Mouse (Mus musculus) right cerebral cortex, adult 18-20 months (tissue): ENCODE measurements around the gene Myo1d.

ENCODE experiments used
- DNase-seq: peaks from one replicate; pipeline ENCODE4 v3.0.0; 2022; ENCODE audit warnings: mixed read lengths

Gene Myo1d

DNA sequence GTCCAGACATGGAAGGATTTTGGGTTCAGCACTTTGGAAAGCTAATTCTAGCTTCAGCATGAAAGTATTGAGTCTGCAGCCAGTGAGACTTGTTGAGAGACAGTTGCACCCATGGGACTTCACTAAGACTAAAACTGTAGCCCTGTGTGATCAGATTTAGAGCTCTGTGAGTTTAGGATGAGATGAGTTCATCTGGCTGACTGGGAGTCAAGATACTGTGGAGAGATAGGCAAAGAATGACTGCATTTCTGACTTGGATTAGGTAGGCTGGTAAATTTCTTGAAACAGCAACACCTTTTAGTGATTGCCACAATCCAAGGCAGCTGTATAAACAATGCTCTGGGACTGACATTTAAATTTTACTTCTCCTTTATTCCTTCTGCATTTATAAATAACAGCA is 61.8 kb downstream of the Myo1d start:
- DNase-seq = no peak

DNA sequence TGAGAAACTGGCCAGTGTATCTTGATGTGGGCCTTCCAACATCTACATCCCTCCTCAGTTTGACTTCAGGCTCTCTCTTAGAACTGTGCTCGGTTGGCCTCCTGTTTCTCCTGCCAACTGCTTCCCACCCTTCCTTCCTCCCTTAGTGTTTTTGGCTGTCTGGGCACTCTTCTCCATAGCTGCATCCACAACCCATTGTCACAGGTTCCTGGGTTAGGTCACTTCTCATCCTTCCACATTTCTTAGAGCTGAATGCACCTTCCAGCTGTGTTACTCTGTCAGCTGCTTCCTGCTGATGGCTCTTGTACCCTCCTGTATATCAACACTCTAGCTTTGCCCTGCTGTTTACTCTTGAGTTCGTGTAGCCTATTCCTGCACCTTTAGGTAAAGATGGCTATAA is 64.7 kb downstream of the Myo1d start:
- no peak for DNase-seq

DNA sequence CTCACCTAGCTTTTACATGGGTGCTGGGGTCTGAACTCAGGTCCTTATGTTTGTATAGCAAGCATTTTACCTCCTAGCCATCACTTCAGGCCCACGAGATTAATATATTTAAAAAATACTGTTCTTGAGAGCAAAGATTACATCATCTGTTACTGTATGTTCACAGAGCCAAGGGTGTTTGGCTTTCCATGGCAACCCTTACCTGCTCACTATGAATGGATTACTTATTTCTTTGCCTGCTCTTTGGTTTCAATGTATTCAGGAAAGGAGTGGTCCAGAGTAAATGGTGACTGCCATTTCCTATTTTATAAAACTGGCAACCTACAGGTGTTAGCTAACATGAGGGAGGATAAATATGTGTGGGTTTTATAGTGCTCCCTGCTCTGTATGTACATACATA is 66.1 kb downstream of the Myo1d start:
- no peak for DNase-seq

DNA sequence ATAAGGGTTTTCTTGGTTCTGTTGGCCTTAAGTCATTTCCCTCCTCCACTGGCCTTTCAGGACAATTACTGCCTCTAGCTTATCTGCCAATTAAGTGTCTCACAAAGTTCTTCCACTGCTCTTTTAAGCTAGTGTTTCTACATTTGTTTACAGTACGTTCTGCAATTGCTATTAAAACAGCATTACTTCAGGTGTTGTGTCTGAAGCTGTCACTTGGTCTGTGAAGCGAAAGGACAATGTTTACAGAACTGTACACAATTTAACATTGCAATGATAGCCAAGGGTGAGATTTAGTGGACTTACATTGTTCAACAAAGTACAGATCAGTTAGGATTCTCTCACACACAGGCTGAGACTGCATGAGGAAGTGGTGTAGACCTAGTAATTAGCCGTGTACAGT is 67.6 kb downstream of the Myo1d start:
- DNase-seq = no peak

DNA sequence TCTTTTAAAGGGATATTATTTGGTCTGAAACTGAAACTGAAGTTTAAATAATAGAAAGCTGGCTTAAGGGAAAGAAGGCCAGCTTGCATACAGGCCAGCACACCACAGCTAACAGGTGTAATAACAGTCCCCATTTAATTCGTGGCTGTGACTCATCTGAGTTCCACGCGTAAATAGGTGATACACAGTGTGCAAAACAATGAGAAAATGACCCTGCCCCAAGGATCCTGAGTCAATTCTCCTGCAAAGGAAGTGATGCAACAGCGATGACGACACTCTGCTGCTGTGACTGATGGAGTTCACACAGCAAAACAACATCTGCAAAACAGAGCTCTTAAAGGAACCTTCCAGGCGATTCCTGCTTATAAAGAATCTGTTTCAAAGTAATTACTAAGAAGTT is 68.5 kb downstream of the Myo1d start:
- DNase-seq = no peak

DNA sequence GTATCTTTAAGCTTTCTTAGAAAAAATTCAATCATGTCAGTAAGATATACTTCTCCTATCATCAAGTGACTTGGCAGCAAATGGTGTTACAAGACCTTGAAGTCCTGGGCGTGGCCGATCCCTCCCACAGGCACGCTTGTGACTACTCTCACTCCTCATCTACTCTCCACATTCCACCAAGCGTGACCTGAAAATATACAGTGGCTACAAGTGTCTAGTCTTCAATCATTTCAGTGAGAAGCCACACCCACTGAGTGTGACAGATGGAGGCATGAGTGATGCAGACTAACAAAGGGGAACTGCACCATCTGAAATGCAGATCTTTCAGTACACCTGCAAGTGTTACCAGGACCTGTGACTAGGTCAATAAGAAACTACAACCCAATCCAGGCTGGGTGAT is 79.2 kb downstream of the Myo1d start:
- DNase-seq = no peak

DNA sequence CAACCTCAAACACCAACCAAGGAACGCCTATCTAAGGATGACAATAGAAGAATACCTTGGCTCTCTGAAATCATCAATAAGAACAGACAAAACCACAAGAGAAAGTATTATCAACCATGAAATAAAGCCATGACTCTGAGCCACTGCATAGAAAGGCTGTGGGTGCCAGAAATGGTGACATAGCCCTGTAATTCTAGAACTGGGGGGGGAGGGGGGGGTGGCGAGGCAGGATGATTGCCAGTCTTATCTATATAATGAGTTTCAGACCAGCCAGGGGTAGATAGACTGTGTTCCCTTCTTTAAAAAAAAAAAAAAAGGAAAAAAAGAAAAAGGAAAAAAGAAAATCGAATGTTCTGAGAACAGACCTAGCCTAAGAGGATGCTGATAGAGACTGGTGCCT is 81.1 kb downstream of the Myo1d start:
- DNase-seq = no peak

DNA sequence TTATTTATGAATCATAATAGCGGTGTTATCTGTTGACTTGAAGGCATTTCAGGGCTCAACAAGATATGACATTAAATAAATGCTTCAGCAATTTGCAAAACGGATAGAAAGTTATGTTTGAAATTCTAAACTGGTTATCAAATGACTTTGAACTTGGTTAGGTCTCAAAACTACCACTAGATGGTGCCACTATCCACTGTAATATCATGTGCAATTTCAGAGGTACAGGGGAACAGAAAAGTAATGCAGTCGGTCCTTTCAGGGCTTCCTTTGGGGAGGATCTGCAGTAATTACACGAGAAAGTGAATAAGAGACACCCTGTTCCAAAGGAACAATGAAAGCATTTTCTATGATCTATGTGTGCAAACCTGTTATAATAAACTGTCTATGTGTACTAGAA is 83.5 kb downstream of the Myo1d start:
- peak; percentile 33 for DNase-seq

DNA sequence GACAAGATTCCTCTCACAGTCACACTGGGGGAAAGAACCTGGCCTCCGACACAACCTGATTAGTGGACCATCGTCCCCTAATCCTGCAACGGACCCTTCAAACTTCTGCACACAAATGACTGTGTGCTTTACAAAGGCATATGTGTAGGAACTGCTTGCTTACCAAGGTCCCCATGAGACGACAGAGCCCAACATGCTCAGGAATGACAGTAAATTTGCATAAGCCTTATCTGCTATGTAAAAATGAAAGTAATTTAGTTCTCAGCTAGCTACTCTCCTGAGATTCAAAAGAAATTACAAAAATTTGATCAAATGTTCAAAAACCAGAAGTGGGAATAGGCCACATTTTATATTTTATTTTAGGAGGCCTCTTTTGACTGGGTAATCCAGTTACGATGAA is 95.2 kb downstream of the Myo1d start:
- no peak for DNase-seq

DNA sequence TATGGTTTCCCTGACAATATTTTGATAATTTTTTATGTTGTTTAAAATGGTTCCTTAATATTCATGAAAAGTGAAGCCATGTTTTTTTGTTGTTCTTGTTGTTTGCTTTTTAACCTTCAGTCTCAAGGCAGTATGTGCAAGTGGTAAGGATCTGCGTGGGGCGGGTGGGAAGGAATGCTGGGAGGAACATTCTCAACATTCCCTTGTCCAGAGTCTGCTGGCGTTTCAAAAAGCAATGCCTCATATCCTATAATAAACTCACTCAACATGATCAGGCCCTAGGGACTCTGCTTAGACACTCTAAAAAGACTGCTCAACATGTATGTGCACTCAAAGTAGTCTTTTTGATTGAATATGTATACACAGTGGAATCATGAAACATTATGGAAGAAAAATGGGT is 97.1 kb downstream of the Myo1d start:
- no peak for DNase-seq

DNA sequence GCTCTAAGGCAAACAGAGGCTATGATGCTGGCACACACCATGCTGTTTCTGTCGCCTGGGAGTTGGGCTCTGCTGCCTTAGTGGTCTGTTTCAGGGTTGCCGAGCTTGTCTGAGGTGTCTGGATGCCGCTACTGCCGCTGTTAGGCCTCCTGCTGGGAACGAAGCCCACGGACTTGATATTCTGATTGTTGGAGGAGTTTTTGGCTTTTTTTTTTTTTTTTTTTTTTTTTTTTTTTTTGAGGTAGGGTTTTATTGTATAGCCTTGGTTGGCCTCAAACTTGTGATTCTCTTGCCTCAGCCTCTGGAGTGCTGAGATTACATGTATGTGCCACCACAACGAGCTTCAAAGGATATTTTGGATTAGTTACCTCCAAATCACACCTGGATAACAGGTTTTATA is 106.8 kb downstream of the Myo1d start:
- DNase-seq = no peak

DNA sequence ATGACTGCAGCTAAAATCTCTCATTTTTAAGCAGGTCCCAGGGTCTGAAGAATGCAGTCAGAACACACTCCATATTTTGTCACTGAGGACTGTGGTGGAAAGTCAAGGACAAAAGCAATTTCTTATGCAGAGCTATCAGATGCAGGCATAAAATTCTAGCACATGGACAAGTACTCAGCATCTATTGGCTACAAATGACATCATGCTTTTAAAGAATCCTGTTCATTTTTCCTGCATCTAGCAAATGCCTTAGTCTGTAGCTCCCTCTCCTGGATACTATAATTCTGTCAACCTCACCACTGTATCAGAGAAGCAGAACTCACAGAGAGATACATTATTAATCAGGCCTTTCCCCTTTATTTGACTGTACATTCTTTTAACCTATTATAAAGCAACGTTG is 109.4 kb downstream of the Myo1d start:
- DNase-seq = peak; percentile 72

DNA sequence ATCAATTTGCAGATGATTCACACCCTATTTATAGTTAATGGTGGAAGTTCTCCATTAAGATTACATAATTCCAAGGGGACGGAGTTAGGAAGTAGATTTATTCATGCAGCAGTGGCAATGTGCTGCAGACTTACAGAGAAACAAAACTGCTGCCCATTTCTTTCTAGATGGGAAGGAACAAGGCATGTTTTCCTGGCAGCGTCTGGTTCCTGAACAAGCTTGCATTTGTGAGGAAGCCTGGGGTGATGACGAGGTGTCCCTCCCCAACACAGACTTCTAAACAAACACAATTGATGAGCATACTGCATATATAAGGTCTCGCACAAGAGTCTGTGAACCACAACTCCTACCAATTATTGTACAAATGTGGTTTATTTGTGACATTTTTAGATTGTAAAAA is 109.9 kb downstream of the Myo1d start:
- peak; percentile 30 for DNase-seq

DNA sequence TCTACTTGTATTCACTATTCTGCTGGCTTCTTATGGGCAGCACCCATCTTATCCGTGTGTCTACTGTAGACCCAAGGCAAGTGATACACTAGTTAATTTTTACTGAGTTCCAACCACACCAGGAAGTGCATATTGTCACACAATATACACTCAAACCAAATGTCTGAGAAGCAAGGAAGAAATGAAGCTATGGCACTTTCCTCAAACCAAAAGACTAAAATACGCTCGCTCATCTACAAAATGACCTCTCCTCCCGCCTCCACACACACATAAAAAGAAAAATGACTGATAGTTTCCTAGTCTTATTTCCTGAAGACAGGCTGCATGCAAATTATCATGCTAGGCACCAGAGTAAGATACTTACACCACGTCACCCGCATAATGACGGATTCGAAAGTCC is 113.6 kb downstream of the Myo1d start:
- DNase-seq = no peak

DNA sequence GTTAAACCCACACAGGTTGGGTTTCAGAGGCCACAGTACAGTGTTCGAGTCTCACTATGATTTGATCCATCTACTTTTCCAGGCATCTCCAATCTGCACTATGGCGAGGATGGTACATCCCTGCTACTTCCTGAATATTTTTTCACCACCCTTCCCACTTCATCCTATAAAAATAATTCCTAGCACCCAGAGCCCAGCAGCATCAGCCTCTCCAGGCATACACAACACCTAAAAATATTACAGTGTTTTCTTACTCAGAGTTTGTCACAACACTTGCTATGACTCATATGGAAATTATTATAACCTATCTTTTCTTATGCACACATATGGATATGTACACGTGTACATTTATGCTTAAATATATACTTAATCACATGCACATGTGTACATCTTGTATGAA is 115.6 kb downstream of the Myo1d start:
- peak; percentile 31 for DNase-seq

DNA sequence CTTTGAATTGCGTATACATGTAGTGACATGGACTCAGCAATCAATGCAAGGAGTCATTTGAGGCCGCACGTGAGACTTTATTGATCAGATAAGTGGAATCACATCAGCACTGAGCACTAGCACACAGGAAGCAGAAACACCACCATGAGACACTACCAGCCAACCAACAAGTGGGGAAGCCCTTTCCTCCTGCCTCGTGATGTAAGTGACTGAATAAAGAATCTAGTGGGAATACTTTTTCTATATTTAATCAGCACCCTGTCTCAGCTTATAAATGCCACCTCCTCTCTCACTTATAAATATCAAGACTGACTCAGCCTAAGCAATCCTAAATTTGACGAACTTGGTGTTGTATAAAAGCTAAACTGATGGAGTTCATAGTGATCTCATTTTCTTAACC is 134.7 kb downstream of the Myo1d start:
- DNase-seq = peak; percentile 57

DNA sequence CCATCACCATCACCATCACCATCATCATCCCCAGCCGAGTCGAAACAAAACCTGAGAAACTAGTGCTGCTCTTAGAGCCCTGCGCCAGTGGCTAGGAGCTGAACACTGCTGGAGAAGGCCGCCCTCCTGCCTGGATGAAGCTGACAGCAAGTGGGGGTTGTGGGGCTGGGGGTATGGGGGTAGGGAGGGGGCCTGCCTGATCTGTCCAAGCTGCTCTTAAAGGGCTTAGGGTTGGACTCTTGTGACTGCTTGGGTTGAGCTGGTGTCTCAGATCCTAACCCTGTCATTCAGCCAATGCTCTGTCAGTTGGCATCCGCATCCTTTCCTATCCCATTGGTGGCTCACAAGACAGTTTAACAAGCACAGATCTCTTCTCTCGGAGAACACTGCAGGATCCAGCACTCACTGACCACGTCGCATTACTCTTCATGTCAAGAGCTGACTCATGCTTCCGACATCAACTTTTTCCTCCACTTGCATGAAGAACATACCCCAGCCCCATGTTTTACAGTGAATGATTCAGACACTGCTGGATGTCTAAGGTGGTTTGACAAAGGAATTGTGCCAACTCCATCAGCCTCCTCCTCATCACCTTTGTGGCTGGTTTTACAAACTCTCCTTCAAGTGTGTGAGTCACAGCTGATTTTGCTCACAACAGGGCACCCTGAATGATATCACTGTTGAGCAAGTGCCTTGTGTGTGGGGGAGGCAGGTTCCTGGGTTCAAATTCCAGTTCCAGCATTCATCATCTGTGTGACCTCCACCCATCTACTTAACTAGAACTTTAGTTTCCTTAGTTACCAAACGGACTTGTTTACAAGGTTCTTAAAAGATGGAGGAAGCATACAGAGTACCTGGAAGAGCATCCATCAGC is 150.6 kb downstream of the Myo1d start:
- peak; percentile 12 for DNase-seq

DNA sequence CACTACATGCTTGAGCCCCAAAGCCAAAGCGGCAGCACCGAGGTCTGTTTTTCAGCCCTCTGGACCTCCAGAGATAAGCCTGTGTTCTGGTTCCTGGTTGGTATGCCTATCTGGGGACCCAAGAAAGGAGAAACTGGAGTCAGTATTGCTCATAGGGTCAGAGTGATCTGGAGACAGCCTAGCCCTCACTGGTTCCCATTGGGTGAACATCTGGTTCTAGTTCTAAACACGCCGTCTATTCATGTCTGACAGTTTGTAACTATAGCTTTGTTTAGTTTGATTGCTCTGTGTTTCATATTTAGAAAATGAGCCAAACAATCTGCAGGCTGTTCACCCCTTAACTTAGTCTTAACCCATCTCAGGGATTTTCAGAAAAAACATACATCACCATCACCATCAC is 151.2 kb downstream of the Myo1d start:
- DNase-seq = no peak

DNA sequence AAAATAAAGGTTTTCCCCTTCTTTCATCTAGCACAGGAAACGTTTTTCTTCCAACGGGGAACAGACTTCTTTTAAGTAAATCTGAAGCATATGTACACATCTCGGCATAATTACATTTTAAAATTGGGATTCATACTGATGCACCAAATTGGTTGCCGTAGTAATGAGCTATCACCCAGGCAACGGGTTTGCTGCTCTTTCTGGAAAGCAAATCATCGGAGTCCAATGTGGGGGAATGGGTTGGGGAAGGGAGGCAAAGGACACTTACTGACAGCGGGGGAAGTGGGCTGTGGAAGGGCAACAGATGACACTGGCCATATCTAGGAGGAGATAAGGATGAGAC is 156.8 kb downstream of the Myo1d start:
- DNase-seq = peak; percentile 63

DNA sequence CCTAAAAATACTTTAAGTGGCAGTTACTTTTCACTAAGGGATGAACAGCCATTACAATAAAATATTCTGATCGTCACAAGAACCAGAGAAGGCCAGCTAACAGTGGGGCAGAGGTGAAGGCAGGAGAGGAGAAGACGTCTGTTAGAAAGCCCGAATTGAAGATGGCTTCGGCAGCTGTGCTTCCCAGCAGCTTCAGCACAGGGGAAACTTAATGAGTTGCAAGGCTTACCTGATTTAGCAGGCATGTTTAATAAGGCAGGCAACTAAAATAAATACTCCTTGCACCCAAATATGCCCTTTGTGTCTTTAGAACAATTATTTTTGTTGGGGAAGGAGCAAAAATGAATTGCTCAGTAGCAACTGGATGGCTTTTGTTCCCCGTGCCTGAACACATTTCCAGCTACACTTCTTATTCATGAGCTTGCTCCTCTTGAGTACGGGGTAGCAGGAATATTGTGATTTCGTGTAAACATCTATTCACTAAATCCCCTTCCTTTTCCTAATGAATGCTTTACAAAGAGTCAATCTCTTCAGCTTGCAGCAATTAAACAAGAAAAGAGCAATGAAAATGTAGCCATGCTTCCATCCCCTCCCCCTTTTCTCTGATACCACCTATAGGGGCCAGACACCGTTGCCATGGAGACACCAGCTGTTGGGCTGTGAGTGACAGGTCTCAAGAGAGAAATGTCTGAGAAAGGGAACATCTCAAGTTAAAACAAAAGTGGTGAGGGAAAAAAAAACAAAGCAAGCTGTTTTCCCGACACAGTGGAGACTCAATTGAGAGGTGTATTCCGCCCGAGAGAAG is 157.4 kb downstream of the Myo1d start:
- peak; percentile 34 for DNase-seq

DNA sequence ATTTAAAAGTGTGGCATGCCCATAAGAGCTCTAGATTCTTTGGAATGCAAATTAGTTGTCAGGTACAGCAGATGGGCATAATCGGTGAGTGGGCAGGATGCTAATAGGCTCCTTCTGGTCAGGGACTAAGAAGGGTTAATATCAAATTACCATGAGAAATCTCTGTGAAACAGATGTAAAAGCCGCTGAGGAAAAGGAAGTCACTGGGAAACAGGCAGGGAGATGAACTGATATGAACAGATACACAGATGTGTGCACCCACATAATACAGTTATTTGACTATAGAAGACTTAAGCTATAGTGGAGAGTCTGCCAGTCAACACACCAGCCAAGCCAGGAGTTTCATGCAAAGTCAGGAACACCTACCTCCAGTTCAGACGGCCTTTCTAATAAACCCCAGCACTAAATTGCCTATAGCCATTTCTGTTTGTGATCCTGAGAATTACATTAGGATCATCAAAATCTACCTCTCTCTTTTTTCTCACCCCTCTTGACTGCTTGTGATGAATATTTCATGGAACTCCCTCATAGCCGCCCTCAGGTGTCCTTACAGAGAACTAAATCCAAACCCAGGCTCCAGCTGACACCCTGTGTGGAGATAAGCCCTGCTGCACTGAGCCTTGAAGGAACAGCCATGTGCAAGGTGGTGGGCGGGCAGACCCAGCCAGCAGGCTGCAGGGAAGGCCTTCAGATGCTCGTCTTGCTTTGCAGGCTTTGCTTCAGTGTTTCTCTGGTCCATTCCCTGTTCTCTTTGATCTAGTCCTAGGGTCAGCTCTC is 164.7 kb downstream of the Myo1d start:
- peak; percentile 87 for DNase-seq

DNA sequence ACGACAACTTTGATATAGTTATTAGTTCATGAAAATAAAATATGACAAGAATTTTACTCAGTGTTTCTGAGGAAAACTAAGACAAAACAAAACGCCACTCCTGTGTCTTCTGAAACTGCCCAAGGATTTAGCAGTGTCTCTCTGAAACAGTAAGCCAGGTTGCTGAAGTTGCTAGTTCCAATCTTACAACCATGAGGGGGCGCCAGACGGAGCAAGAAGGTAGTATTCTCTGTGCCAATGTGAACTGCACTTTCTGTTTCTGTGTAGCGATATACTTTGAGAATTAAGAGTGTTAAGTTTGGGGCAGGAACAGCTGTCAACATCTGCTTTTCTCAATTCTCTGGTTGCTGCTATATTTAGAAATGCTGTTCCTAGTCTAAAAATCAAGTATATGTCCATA is 165.4 kb downstream of the Myo1d start:
- DNase-seq = peak; percentile 75

DNA sequence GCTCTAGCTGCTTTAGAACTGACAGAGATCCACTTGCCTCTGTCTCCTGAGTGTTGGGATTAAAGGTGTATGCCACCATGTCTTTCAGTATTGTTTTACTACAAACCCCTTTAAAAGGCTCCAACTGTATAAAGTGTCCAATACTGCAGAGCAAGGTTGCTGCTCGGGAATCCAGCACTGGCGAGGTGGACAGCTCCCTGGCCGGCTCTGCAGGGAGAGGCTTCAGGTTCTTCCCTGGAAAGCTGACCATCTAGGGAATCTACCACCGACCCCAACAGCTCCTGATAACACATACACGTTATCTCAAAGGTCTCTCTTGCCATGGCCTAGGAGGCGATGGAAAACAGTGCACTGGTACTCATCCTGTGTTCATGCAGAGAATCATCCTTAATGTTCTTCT is 166.3 kb downstream of the Myo1d start:
- no peak for DNase-seq
